Mouse (Mus musculus): ENCODE measurements around the gene Hnf1a.
A peak's percentile ranks its signal among the peaks of the same experiment; 100 is the strongest.

Gene Hnf1a

DNA sequence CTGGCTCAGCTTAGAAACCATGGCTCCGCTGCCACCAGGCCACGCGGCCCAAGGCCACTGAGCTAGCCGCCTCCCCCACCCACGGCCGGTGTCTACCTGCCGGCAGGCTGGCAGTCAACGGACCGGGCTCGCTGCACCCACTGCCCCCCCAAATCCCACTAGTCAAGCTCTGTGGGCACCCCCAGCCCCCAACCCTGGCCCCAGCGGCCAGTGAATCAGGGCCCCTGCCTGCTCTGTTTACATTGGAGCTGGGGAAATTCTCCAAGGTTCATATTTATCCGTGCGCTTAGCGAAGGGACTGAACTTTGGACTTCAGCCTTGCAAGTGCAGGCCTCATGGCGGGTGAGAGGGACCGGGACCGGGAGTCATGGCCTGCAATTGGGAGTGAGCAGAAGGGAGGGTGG is at the start of gene Hnf1a:
Gene Hnf1a (minus strand): TSS at position 271 of the 404 bp plus-strand sequence.
- no peak for DNase-seq (ENCODE audit: low spot score in 2 of 2)

DNA sequence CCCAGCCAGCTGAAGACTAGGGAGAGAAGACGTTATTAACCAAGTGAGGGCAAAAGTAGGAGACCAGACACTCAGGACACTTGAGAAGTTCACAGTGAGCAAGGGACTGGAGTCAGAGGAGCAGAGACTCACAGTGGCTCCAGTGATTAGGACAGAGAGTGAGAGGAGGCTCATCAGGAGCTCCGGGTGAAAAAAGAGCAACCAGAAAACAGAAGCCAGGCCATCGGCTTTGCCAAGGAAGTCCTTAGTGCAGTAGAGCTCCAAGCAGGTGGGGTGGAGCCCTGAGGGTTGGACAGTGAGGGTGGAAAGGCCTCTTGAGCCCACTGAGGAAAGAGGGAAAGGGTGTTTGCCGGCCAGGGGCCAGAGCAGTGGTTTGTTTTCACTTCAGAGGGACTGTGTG is 47.9 kb upstream of the Hnf1a start:
- DNase-seq (ENCODE audit: low spot score in 2 of 2), result no peak

DNA sequence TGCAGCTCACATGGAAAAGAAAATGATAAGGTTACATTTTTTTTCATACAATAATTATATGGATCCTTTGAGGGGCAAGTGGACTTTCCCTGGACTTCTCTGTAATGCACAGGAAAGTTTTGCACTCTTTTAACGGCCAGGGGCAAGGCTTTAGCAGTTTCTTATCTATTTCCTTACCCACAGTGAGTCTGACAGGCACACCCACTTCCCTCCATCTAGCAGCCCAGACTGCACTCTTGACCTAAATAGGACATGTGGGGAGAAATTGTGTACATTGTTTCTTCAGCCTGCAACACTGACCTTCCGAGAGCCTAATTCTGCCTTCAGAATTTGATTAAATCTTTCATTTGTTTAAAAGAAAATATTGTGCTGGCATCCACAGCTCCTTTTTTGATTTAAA is 47.4 kb upstream of the Hnf1a start:
- peak in 1 of 2 experiments; percentile 33 for DNase-seq (ENCODE audit: low spot score in 2 of 2)

DNA sequence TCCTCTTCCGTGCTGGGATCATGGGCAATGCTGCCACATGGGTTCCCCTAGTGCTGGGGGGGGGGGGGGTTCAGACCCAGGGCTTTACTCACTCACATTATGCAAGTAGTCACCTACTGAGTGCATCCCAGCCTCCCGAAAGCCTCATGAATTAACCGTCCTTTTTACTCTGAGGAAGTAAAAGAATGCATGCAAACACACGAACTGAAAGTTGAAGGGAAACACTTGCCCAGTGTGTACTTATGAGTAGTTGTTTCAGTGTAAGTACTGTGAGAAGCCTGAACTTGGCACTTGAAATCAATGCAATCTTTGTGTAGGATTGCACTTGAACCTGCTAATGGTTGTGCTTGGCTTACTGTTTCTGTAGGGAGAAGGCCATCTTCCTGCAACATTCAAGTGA is 44.2 kb upstream of the Hnf1a start:
- no peak for DNase-seq (ENCODE audit: low spot score in 2 of 2)

DNA sequence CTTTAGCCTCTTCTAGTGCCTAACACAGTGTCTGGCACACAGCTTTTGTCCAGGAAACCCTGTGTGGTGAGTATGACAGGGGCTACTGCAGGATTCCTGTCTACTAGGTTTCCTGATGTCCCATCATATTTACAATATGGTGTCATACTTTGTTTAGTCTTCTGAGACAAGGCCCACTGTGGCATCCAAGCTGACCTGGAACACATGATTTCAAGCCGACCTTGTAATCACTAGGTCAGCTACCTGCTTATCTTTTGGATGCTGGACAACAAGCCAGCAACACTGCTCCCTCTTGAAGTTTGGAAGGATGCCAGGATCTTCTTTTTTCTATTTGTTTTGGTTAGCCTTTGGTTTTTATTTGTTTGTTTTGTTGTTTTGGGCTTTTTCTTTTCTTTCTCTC is 43.7 kb upstream of the Hnf1a start:
- no peak for DNase-seq (ENCODE audit: low spot score in 2 of 2)

DNA sequence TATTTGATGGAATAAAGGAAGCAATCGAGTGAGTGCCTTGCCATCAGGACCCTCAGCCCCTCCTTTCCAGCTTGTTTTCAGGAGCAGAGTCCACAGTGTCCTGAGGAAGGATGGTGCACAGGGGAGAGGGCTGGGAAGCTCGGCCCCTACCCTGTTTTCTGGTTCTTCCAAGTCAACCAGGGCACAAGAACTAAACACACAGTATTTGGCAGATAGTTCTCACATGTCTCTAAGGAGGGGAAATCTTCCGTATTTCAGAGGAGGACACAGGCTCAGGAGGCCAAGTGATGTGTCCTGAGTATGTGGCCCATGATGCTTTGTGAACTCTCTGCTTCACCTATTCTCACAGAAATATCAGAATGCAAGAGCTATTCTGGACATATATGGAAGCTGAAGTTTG is 42.5 kb upstream of the Hnf1a start:
- no peak for DNase-seq (ENCODE audit: low spot score in 2 of 2)

DNA sequence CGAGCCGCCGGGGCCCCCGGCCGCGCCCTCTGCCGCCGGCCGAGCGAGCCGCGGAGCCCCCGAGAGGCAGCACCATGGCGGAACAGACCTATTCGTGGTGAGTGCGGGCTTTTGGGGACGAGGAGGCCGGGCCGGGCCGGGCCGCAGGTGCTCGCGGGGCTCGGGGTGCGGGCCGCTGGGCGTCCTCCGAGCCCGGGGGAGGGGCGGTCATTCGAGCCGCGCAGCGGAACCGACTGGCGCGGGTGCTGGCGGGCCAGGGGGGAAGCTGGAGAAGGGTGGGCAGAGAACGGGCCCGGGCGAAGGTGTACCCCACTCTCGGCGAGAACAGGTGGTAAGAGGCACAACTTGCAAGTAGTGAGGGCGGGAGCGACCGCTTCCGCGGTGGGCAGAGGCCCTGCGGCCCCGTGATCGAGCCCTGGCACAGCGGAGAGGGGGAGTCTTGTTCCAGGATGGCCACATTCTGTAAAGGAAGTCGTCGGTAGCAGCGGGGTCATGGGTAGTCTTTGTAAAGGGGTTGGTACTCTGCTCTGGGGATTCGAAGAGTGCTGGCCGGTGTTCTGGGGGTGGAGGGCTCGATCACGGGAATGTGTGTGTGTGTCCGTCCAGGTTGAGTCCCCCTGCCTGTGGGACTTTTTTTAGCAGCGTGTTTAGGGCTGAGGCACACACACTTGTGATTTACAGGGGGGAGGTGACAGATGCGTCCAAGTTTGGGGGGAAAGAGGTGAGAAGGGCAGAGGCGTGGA is 40.8 kb upstream of the Hnf1a start:
- DNase-seq (ENCODE audit: low spot score in 2 of 2), result peak; percentile 74 to 85

DNA sequence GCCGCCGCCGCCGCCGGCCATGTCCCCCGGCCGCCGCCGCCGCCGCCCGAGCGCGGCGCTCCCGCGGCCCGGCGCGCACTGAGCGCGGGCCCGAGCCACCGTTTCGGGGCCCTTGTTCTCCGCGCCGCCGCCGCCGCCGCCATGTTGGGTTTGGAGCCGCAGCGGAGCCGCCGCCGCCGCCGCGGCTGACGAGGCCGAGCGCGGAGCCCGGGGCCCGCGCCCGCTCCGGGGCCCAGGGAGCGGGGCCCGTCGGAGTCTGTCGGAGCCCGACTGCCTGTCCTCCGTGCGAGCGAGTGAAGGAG is 40.3 kb upstream of the Hnf1a start:
- DNase-seq (ENCODE audit: low spot score in 2 of 2), result no peak

DNA sequence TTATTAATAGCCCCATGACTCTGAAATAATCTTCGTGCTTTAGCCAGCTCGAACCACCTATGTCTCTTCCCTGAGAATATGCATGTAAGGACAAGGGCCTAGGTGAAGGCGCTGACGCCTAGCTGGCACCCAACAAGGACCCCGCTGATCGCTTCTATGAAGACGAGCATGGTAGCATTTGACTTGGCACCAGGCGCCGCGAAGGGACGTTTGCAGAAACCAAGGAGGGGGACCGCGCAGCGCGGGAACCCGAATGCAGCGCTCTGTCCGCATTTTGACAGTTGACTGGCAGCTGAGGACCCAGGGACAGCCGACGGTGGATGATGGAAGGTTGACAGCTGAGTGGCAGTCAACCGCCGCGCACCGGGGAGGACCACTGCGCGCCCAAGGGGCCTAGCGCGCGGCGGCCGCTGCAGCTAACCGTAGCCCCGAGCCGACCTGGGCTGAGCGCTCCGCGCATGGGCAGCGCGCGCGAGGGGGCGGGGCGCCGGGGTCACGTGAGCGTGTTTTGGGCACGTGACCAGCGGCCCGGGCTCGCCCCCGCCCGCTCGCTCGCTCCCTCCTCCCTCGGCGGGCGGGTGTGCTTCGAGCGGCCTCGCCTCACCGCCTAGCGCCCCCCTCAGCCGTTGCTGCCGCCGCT is 39.8 kb upstream of the Hnf1a start, which contains the start of gene Sppl3:
Gene Sppl3 (plus strand): TSS at position 561 of the 640 bp plus-strand sequence.
- DNase-seq (ENCODE audit: low spot score in 2 of 2), result peak; percentile 90 to 93

DNA sequence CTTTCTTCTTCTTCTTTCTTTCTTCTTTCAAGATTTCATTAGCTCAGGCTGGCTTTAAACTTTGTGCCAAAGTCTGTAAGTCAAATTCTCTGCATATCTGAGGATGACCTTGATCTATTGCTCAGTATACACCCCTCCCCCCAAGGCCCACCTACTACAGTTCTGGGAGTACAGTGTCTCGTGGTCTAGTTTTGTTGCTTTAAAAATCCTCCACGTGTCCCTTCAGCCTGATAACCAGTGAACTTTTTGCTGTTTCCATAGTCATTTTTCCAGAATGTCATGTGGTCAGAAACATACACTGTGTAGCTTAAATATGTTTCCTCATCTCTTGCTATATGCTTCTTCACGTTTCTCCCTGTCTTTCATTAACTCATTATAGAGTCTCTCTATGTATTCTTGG is 39.1 kb upstream of the Hnf1a start:
- DNase-seq (ENCODE audit: low spot score in 2 of 2), result no peak

DNA sequence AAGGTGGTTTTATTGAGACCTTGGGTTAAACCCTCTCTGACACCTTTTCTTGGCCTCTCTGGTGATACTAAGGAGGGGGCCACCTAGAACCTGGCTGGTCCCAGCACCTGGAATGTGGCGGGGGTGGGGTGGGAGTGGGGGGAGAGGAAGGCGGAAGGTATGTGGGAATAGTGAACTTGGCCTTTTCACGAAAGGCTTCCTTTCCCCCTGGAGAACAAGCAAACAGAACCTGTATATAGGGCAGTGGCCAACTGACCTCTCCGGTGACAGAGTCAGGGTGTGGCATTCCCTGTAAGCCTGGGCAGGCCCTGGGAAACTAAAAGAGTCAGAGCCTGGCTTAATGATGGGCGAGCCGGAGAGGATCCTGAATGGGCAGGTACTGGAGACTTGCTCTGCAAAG is 38.2 kb upstream of the Hnf1a start:
- DNase-seq (ENCODE audit: low spot score in 2 of 2), result no peak

DNA sequence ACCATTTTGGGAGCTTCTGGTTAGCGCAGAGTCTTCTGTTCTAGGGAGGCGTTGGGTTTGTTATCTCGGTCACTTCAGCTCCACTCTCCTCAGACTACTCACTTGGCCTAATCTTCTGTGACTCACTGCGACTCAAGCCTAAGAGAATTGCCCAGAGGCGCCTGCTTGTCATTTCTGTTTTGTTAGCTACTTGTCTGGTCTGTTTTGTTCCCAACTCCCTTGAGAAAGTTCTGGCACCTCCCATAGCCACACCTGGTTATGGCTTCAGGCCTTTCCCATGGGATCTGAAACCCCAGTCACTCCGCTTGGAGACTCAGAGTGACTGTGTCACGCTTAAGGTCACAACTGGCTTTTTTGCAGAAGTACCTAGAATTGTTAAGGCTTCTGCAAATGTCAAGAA is 37.4 kb upstream of the Hnf1a start:
- DNase-seq (ENCODE audit: low spot score in 2 of 2), result no peak

DNA sequence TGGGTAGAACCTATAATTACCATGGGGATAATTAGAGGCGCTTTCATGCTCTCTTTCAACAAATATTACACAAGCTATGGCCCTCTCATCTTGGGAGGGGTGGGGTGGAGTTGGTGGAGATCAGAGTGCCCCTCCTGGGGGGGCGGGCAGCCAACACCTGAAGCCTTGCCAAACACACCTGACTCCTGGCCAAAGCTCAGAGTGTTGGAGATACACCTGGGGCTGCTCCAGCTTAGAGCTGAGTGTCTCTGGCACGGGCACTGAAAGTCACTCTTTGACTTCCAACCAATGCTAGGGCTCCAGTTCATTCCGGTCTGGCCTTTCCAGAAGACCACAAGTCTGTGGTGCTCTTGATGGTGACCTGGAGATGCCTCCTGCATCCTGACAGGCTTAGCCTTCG is 36.9 kb upstream of the Hnf1a start:
- no peak for DNase-seq (ENCODE audit: low spot score in 2 of 2)

DNA sequence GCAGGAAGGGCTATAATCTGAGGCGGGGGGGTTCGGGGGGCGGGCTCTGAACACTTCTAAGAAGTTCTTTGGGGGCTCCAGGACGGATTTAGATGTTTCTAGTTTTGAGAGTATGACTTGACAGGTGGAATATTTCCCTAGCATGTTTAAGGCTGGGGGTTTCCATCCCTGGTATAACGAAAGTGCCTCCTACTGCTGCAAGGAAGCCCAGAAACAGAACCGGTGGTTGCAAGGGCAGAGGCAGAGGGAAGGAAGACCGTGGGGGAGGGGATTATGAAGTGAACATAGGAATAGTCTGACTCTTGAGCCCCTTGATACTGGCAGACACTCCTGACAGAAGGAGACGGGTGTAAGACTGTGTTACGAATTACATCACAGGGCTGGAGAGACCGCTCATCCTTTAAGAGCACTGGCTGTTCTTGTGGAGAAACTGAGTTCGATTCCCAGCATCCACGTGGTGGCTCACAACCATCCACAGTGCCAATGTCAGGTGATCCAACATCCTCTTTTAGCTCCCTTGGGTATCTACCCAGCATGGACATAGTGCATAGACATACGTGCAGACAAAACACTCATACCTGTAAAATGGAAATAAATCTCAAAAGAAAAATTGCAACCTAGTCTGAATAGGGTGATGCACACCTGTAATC is 32.5 kb upstream of the Hnf1a start:
- no peak for DNase-seq (ENCODE audit: low spot score in 2 of 2)

DNA sequence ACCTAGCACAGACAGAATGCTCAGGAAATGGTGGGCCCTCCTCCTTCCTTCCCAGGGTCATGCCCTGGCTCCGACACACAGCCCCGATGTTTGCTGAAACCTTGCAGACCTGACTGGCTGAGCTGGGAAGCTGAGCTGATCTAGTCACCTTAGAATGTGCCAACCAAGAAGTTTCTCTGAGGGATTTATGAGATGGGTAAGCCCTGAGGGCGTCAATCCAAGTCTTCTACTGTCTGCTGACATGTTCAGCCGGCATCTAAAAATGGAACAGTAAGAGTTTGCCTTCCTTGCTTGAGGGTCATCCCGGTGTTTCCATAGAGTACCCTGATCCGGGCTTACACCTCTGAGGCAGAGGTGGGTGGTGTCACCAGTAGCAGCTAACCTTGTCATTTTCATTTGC is 31.9 kb upstream of the Hnf1a start:
- DNase-seq (ENCODE audit: low spot score in 2 of 2), result no peak

DNA sequence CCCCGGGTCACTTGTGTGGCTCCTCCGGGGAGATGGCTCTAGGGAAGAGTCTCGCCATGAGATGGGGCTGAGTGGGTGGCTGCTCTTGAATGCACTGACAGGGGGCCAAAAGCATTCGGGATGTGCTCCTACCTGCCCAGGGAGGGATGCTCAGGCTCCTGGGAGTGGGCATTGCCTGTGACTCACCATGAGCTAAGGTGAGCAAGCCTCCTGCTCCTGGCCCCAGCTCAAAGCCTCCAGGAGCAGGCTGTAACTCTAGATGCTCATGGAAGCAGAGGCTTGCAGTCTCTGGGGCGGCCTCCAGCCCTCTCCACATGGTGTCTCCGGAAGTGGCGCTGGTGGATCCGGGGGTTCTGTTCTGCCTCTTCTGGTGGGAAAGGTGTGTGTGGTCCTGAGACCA is 30.6 kb upstream of the Hnf1a start:
- DNase-seq (ENCODE audit: low spot score in 2 of 2), result no peak

DNA sequence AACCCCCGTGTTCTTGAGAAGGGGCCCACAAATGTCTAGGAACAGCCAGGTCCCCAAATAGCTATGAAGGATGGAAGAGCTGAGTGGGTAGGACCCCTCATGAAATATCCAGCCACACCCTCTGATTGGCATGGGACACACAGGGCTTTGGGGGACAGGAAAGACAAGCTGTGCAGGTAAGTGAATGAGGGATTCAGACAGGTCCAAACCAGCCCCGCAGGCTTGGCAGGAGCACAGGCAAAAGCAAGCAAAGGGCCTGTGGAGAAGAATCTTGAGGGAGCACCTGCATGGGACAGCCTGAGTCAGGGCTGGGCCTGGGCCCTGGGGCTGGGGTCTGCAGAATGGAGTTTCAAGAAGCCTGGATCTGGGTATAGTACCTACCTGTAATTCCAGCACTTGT is 29.6 kb upstream of the Hnf1a start:
- DNase-seq (ENCODE audit: low spot score in 2 of 2), result no peak

DNA sequence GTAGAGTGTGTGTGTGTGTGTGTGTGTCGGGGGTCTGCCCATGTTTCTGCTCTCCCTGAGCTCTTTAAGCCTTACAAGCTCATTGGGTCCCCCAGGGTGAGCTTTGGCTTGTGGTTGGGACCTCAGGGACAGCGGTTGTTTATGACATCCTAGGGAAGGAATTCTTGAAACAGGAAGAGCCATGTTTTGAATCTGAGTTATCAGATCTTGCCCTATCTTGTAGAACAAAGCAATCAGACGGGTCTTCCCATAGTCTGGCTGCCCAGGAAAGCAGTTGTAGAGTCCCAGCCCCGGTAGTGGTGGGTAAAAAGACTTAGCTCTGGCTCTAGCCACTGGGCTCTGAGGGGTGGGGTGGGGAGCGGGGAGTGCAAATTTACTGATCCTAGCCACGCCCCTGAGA is 26.4 kb upstream of the Hnf1a start:
- no peak for DNase-seq (ENCODE audit: low spot score in 2 of 2)

DNA sequence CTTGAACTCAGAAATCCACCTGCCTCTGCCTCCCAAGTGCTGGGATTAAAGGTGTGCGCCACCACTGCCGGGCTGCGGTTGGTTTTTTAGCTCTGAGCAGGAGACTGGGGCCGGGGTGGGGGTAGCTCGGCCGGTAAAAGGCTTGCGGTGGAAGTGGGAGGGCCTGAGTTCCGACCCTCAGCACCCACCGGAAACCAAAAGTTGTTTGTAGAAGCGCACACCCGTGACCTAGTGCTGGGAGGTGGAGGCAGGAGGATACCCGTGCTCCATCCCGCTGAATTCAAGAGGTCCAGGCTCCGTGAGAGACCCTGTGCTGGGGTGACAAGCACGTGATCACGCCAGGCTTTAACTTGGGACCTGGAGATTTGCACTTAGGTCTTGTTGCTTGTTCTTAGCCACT is 25.6 kb upstream of the Hnf1a start:
- DNase-seq (ENCODE audit: low spot score in 2 of 2), result no peak

DNA sequence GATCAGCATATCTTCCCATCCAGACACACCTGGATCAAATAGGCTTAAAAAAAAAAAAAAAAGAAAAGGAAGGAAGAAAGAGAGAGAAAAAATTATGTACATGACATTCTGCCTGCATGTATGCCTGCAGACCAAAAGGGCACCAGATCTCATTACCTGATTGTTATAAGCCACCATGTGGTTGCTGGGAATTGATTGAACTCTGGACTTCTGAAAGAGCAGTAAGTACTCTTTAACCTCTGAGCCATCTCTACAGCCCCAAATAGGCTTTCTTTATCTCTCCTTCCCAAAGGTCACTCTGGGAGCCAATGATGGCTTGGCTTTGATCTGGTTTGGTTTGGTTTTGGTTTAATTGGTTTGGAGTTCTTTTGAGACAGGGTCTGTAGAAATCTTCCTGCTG is 14.2 kb upstream of the Hnf1a start:
- DNase-seq (ENCODE audit: low spot score in 2 of 2), result no peak

DNA sequence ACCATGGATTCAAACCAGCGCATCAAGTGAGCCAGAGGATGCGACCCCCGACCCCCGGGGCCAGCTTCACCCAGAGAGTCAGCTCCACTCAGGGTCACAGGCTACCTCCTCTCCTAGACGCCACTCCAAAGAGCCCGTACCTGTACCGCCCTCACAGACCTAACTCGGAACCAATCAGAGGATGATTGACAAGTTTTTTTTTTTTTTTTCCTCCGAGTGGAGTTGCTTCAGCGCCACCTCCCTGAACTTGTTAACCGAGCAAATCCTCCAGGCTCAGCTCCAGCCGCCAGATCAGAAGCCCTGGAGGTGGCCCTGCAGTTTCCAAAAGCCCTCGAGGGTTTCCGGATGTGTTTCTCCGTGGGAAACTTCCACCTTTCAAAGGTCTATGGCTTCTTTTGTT is 11.1 kb upstream of the Hnf1a start:
- no peak for DNase-seq (ENCODE audit: low spot score in 2 of 2)

DNA sequence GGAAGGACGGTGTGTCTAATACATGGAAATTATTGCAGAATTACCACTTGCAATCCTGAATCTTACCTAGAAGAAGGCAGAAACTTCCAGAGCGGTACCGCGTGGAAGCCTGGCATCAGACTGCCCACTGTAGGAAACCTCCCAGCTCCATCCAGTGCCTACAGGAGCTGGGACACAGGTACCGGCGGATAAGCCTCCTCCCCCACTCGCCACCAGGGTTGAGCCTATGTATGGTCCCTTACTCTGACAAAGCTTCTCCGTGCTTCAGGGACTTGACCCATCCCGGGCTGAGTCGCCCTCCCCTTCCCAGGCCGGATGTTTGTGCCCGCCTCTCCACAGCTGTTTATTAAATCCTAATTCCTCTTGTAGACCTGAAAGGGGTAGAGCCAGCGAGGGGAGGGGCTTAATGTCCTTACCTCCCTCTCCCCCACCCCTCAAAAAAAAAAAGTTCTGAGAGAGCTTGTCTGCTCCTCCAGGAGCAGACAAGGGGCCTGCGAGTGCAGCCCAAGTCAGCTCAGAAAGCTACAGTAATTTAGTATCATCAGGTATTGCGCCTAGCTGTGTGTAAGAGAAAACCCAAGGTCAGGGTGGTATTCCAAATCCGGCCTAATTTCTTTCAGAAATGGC is 9.3 kb upstream of the Hnf1a start:
- no peak for DNase-seq (ENCODE audit: low spot score in 2 of 2)
